Mouse (Mus musculus): ENCODE measurements around the gene Rfc1.

DNA sequence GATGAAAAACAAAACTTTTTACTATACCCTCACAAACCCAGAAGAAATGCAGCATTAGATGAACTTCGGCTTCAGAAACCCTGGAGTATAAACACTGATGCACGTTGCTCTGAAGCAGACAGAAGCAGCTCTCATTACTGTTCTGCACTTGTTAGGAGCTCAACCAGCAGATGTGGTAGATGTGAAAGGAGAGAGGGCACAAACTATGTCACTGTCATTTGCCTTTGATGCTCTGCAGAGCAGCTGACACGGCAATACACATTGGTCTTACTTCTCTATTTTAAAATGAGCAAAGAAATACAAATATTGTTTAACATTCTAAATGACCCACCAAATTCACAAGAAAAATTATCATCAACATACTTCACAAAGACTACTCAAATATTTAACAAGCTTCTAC is 5.5 kb downstream of the Rfc1 start:
- TF ChIP-seq CTCF (IDR thresholded peaks at IDR 0.05; ENCODE audit: insufficient read depth, low read length) (no peak), POLR2A (IDR thresholded peaks at IDR 0.05; ENCODE audit: borderline replicate concordance, extremely low read depth, low read depth, low read length) (no peak)
